Mouse (Mus musculus) midbrain, embryonic 10.5 days (tissue): ENCODE data around the gene Ly86. TPM values are rescaled to one million over a fixed set of nuclear protein-coding genes. Genes with fewer than 3 reads are reported as not detected.

Source experiments
- DNase-seq: peaks from one replicate; pipeline ENCODE4 v3.0.0-alpha.2; 2017; ENCODE audit warnings: low spot score
- H3K27ac ChIP-seq: fragments of 300-500 bp; sonication (generic); replicated peaks from 2 replicates; pipeline ENCODE4 v1.5.1; 2016; ENCODE audit warnings: mild to moderate bottlenecking
- H3K27me3 ChIP-seq: fragments of 300-500 bp; sonication (generic); 2 replicates; pipeline ENCODE4 v1.6.1; 2016; ENCODE audit warnings: low read depth, mild to moderate bottlenecking; ENCODE audit not compliant: poor library complexity, severe bottlenecking
- H3K36me3 ChIP-seq: fragments of 300-500 bp; sonication (generic); 2 replicates; pipeline ENCODE4 v1.6.1; 2016; ENCODE audit warnings: mild to moderate bottlenecking, moderate library complexity
- H3K4me1 ChIP-seq: fragments of 300-500 bp; sonication (generic); 2 replicates; pipeline ENCODE4 v1.6.1; 2016
- H3K4me3 ChIP-seq: fragments of 300-500 bp; sonication (generic); 2 replicates; pipeline ENCODE4 v1.5.1; 2016; ENCODE audit warnings: mild to moderate bottlenecking, moderate library complexity
- H3K9me3 ChIP-seq: fragments of 300-500 bp; sonication (generic); replicated peaks from 2 replicates; pipeline ENCODE4 v1.6.1; 2016; ENCODE audit warnings: mild to moderate bottlenecking
- WGBS: fragments of 180-500 bp; shearing (Covaris S2); methylation state at CpG from one replicate; pipeline ENCODE4 v1.1.7; 2016; 5-methylcytosine and 5-hydroxymethylcytosine counted together
- polyA plus RNA-seq: library from polyadenylated mRNA; unstranded; fragments of >200 nt; fragmentation: Nextera tagmentation; extraction: Ambion mirVana; gene quantifications from 2 replicates; pipeline ENCODE4 v1.2.1, GENCODE M21; 2016

Gene Ly86
- 3.9 and 5.6 TPM in 2 replicates for polyA plus RNA-seq

DNA sequence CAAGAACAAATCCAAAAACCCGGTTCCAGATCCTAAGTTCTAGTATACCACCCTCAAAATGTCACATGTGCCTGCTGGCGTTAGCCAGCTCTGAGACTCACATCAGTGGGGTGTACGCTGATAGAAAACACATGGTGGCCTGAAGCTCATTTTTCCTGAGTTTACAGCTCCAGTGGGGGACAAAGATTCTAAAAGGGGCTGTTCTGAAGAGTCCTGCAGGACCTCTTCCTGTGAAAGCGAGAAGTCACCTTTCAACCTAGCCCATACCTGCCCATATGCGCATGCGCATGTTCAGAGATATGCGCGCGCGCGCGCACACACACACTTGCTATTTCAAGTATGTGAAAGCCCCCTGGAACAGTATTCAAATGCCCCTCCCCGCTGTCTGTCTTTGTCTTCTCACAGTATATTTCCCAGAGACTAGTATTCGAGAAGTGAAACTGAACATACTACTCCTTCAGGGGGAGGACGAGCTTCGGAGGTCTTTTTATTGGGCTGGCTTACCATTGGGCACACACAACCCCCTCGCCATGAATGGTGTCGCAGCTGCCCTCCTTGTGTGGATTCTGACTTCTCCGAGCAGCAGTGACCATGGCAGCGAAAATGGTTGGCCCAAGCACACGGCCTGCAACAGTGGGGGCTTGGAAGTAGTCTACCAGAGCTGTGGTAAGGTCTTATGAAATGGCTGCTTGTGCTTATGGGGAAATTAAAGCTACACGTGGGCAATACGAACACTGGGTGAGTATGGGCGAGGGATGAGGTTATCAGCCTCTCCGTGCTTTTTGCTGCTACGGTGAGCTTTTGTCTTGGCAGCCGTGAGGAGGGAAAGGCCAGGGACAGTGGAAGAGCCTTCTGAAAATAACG is at the start of gene Ly86:
Gene Ly86, plus strand, starts transcription at position 300 of the 864 bp plus-strand sequence.
- Histone ChIP-seq H3K9me3 (no peaks in the 10 kb centered on the region), H3K4me1 (no peaks in the 10 kb centered on the region), H3K36me3 (no peaks in the 10 kb centered on the region), H3K27me3 (no peaks in the 10 kb centered on the region), H3K4me3 (no peak within 1 kb of the TSS), H3K27ac (no peak within 1 kb of the TSS)
- 93% methylated on average over 28 of the region's 28 CpGs for WGBS
- no peak for DNase-seq

DNA sequence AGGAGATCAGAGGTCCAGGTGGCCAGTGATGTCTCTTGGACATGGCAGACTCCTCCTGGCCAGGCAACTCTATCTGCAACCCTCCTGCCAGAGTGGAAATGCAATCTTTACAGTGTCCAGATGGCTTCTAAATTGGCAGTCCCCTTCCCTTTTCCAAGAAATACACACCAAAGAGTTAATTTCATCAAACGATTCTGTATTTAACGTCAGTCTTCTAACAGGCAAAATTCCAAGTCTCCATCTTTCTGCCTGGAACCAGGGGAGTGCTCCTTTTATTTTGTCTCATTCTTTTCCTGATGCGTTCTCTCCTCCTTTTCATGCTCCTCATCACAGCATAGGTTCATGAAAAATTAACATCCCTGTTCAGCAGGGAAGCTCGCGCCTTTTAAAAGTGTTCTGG is 47.1 kb upstream of the Ly86 start:
- Histone ChIP-seq H3K9me3 (no peaks in the 10 kb centered on the region), H3K4me1 (peaks cover 5% of the 10 kb centered on the region)
- 89% methylated on average over 5 of the region's 5 CpGs for WGBS

GRCm38 (mm10) chr13:37298856-37299255 is 46.2 kb upstream of the Ly86 start:
- no peak overlapping the region for H3K27ac ChIP-seq
- WGBS = 72% methylated on average over 1 of the region's 1 CpGs

More for the DNA sequence above, 47.1 kb upstream of the Ly86 start:
- Histone ChIP-seq H3K27me3 (no peaks in the 10 kb centered on the region), H3K27ac (no peak overlapping the region), H3K36me3 (no peaks in the 10 kb centered on the region), H3K4me3 (no peak overlapping the region)
- DNase-seq = no peak

DNA sequence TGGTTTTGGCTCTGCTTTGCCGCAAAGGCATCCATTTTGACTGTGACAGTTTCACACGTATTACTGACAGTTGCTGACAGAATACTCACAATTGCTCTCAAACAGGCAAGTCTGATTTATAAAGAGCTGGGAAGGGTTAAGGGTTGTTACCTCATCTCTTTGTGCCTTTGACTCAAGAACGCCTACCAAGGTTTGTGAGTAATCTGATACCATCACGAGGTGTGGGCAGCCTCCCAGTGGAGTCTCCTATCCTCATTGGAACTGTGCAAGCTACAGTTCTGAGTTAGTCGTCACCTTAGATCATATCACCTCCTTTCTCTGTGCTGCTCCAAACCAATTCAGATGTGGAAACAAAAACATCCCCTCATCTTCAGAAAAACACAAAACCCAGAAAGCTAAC is 42.1 kb upstream of the Ly86 start:
- no peaks in the 10 kb centered on the region for H3K27me3 ChIP-seq
- WGBS = 59% methylated on average over 5 of the region's 5 CpGs
- no peaks in the 10 kb centered on the region for H3K36me3 ChIP-seq
- no peaks in the 10 kb centered on the region for H3K9me3 ChIP-seq
- DNase-seq = no peak
- H3K27ac ChIP-seq = no peak overlapping the region
- H3K4me1 ChIP-seq = peaks cover 5% of the 10 kb centered on the region
- H3K4me3 ChIP-seq = no peak overlapping the region

More at GRCm38 (mm10) chr13:37298856-37299255, 46.2 kb upstream of the Ly86 start:
- Histone ChIP-seq H3K4me3 (no peak overlapping the region), H3K9me3 (no peaks in the 10 kb centered on the region), H3K36me3 (no peaks in the 10 kb centered on the region), H3K27me3 (no peaks in the 10 kb centered on the region), H3K4me1 (peaks cover 5% of the 10 kb centered on the region)
- no peak for DNase-seq

DNA sequence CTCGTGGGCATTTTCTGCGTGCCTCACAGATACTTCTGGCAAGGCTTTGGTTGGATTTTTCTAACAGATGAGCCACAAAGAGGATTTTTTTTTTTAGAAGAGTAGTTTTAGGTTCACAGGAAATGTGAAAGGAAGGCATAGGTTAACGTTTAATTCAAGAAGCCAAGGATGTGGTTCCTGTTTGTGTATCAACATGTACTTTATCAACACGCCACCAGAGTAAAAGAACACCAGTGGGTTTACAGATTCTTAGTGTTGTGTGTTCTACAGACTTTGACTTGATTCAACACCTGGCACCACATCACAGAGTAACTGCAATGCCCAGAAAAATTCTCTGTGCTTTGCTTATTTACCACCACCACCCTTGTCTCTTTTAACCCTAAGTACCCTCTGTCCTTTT is 37.0 kb upstream of the Ly86 start:
- Histone ChIP-seq H3K36me3 (no peaks in the 10 kb centered on the region), H3K4me1 (peaks cover 24% of the 10 kb centered on the region), H3K27ac (no peak overlapping the region), H3K27me3 (peaks cover 34% of the 10 kb centered on the region), H3K9me3 (no peaks in the 10 kb centered on the region), H3K4me3 (no peak overlapping the region)
- WGBS = 88% methylated on average over 4 of the region's 4 CpGs
- DNase-seq = no peak

GRCm38 (mm10) chr13:37309296-37309695 is 35.7 kb upstream of the Ly86 start:
- Histone ChIP-seq H3K27me3 (peaks cover 45% of the 10 kb centered on the region), H3K4me3 (no peak overlapping the region), H3K36me3 (no peaks in the 10 kb centered on the region), H3K9me3 (no peaks in the 10 kb centered on the region), H3K4me1 (peaks cover 26% of the 10 kb centered on the region), H3K27ac (no peak overlapping the region)
- WGBS = 70% methylated on average over 5 of the region's 5 CpGs
- DNase-seq = no peak

GRCm38 (mm10) chr13:37310331-37310730 is 34.7 kb upstream of the Ly86 start:
- Histone ChIP-seq H3K27ac (no peak overlapping the region), H3K4me3 (no peak overlapping the region), H3K4me1 (peaks cover 26% of the 10 kb centered on the region), H3K9me3 (no peaks in the 10 kb centered on the region), H3K27me3 (peaks cover 50% of the 10 kb centered on the region), H3K36me3 (no peaks in the 10 kb centered on the region)
- DNase-seq = no peak
- 62% methylated on average over 8 of the region's 8 CpGs for WGBS

GRCm38 (mm10) chr13:37311555-37312221 is 33.3 kb upstream of the Ly86 start:
- peak; percentile 67 for DNase-seq
- peak overlapping the region; percentile 85 for H3K27ac ChIP-seq
- peaks cover 50% of the 10 kb centered on the region for H3K27me3 ChIP-seq
- H3K4me3 ChIP-seq = peak overlapping the region; percentile 52
- peaks cover 26% of the 10 kb centered on the region for H3K4me1 ChIP-seq
- H3K36me3 ChIP-seq = no peaks in the 10 kb centered on the region
- no peaks in the 10 kb centered on the region for H3K9me3 ChIP-seq
- 10% methylated on average over 27 of the region's 27 CpGs for WGBS

DNA sequence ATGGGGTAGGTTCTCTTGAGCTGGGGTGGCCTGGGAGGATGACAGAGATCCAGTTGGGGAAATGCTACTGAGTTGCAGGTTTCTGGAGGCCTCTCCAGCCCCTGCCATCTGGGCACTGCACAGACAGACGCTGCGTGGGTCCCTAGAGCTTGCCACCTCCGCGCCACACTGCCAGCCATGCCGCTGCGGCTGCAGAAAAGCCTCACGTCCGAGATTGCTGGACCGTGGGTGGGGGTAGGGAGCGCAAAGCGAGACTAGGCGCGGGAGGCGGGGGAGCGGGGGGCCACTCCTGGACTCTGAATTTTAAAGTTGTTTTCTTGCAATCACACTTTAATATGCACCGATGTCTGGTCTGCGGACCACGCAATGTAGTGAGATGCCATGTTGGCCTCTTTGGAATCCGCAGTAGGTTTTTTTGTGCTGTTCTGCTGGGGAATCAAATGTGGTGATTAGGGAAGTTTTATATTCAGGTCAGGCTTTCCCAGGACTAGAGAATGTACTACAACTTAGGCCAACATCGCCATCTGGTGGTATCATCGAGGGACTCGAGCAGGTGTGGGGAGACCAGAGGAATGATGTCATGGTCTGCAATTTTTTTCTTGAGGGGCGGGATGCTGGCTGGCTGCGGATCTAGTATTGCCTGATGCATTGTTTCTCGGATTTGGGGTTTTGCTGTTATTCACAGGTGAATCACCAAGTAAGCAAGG is 32.6 kb upstream of the Ly86 start:
- Histone ChIP-seq H3K4me1 (peaks cover 26% of the 10 kb centered on the region), H3K27me3 (peaks cover 50% of the 10 kb centered on the region), H3K4me3 (peak overlapping the region; percentile 52), H3K27ac (peak overlapping the region; percentile 85), H3K9me3 (no peaks in the 10 kb centered on the region), H3K36me3 (no peaks in the 10 kb centered on the region)
- DNase-seq = peak; percentile 87
- WGBS = 2% methylated on average over 25 of the region's 25 CpGs

DNA sequence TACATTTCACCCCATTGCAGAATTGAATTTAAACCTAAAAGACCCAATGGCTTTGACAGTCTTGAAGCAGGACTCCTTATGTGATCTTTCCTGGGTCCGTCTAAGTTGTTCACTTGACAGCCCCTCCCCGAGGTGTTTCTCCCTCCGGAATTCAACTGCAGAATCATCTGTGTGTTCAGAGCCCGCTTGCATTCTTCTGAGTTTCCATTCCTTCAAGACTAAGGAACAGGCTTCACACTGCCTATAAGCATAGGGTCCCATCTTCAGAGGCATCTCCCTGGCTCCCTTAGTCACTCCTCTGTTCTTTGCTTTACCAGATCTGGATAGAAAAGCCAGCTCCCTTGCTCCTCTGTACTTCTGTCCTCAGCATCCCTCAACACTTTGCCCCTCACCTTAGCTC is 32.1 kb upstream of the Ly86 start:
- peaks cover 26% of the 10 kb centered on the region for H3K4me1 ChIP-seq
- 0 out of 2 replicates have a peak overlapping the region, but pooled peaks have one; percentile 43 for H3K27ac ChIP-seq
- DNase-seq = no peak
- H3K4me3 ChIP-seq = peak overlapping the region; percentile 52; the same call in 1 of the 2 replicates
- no peaks in the 10 kb centered on the region for H3K36me3 ChIP-seq
- H3K9me3 ChIP-seq = no peaks in the 10 kb centered on the region
- WGBS = 38% methylated on average over 4 of the region's 4 CpGs
- peaks cover 50% of the 10 kb centered on the region for H3K27me3 ChIP-seq

DNA sequence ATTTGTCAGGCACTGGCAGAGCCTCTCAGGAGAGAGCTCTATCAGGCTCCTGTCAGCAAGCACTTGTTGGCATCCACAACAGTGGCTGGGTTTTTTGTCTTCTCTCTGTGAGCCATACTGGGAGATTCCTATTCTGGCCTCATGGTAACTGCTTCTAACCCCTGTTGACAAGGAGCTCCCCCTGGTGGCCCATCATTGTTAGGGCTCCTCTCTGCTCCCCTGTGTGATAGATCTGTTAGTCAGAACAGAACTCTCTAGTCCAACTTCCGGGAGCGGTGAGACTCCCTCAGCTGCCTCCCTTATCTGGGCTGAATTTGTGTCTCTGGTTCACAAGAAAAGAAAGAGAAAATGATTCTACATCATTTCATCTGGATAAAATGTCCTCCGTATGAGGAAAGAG is 19.5 kb upstream of the Ly86 start:
- H3K36me3 ChIP-seq = no peaks in the 10 kb centered on the region
- H3K4me1 ChIP-seq = no peaks in the 10 kb centered on the region
- H3K4me3 ChIP-seq = no peak overlapping the region
- H3K9me3 ChIP-seq = no peaks in the 10 kb centered on the region
- H3K27me3 ChIP-seq = no peaks in the 10 kb centered on the region
- H3K27ac ChIP-seq = no peak overlapping the region
- WGBS = 92% methylated on average over 3 of the region's 3 CpGs
- peak; percentile 40 for DNase-seq

DNA sequence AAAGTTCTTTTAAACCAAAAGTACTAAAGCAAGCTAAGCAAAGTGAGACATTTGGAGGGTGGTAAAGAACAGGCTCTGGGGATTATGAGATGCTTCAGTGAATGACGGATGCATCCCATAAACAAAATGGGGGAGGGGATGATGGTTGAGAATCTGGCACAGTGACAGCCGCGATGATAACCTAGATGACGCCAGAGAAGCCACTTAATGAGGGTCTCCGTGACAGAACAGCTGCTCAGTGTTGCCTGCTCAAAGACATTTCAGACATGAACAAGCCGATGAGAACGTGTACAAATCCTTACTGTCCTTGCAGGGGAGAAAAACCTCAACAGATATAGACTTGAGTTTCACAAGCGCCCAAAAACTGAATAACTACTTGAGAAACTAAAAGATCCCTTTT is 15.3 kb upstream of the Ly86 start:
- Histone ChIP-seq H3K9me3 (no peaks in the 10 kb centered on the region), H3K4me1 (no peaks in the 10 kb centered on the region), H3K36me3 (no peaks in the 10 kb centered on the region), H3K27ac (no peak overlapping the region), H3K4me3 (no peak overlapping the region), H3K27me3 (no peaks in the 10 kb centered on the region)
- whole genome bisulfite sequencing = 86% methylated on average over 8 of the region's 8 CpGs
- DNase-seq = no peak
